Mouse (Mus musculus) CD4-positive naive resting alpha-beta T cell, adult 76 days (primary cell): ENCODE results near the gene Gm9922. TPM values are rescaled to one million over a fixed set of nuclear protein-coding genes. Genes with fewer than 3 reads are reported as not detected.

Experiments
- total RNA-seq: library from RNA; stranded (reverse); gene quantifications from one replicate; pipeline ENCODE4 v1.2.4, GENCODE M21; 2023

Gm9922 gene
- not detected for total RNA-seq

DNA sequence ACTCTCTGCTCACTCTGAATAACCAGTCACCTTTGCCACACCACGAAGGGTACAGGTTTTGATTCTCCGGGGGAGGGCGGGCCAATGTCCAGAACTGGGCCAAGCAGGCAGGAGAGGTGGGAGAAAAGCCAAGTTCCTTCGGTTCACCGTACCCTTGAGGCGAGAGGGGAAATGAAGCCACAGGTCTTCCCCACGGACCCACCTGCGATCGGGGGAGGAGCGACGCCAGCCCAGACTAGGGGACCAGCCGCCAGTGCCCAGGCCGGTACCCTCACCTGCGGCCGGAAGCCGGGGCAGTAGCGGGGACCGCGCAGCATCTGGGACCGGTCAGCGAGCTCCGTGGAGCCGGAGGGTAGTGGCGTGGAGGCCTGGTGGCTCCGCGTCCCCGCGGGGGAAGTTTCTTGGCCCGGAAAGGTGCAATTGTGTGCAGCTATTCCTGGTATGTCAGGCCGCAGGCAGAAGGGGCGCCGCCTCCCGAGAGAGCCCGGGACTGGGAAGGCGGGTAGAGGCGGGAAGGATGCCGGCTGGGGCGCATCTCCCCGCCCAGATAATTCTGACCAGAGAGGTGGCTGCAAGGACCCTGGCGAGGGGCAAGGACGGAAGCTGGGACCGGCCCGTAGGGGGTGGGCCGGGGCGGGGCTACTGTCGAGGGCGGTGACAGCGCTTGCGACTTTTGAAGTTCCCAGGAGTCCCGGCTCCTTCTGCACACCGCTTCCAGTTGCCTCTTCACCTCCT lies at the start of gene Gm9922, which contains the start of gene Lmo7:
Gene Gm9922 (minus strand): TSS at position 578 of the 735 bp plus-strand sequence.
Gene Lmo7 (plus strand): TSS at position 721 of the 735 bp plus-strand sequence.

Other genes starting within 250 kb of the Gm9922 start
- 45.8 TPM for gene Tbc1d4, start 120.6 kb downstream of the Gm9922 start, total RNA-seq
- 50.1 TPM for gene Commd6, start 89.1 kb downstream of the Gm9922 start, total RNA-seq
- 30.9 TPM for gene Uchl3, start 75.8 kb downstream of the Gm9922 start, total RNA-seq
- 1.4 TPM for gene Lmo7, start 143 bp upstream of the Gm9922 start, total RNA-seq